37 mouse cellular contexts compared by ENCODE assay signal in the genomic region with DNA sequence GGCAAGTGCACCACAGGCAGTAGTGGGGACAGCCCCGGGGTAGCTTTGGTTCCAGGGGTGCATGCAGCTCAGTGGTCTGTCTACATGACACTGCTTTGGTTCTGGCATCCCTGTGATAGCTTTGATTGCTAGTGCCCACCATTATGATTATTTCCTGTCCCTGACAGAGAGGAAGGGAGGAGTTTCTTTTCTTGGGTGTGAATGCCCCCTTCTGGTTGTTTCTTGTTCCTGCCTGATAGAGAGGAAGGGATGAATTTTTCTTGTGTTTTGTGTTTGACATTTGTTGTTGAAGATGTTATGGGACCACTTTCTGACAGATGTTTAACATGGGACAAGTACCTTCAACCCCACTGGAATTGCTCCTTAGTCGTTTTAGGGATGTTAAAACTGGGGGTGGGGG. TPM values are rescaled to one million over a fixed set of nuclear protein-coding genes. Genes with fewer than 3 reads are reported as not detected.
A peak's percentile ranks its signal among the peaks of the same experiment; 100 is the strongest.
DNase-seq lines count a peak whose midpoint lies in the region; ATAC-seq and TF ChIP-seq lines count a peak whose summit lies in the region.
"Had no signal": no experiment of that assay in that cellular context is flagged by ENCODE, and none has a peak within 500 bp of the region (broad histone marks: within the 10 kb centered on the region; RNA-seq: fewer than 3 reads in every experiment).

No protein-coding gene starts in this region.

- WGBS in hindbrain, postnatal 0 days: 81% methylated on average over 2 of the region's 2 CpGs
- WGBS in hindbrain, embryonic 12.5 days: 77% methylated on average over 2 of the region's 2 CpGs
- 50% methylated on average over 2 of the region's 2 CpGs for WGBS in liver, embryonic 14.5 days (ENCODE audit: insufficient replicate concordance)
- WGBS in liver, embryonic 11.5 days: 68% methylated on average over 2 of the region's 2 CpGs
- 88% methylated on average over 2 of the region's 2 CpGs for WGBS in midbrain, embryonic 15.5 days

- DNase-seq in hindbrain, postnatal 0 days (ENCODE audit: low spot score): no peak
- no peak for DNase-seq in liver, embryonic 14.5 days (ENCODE audit: low read depth in 3 of 3, low spot score in 3 of 3)
- DNase-seq in liver, embryonic 11.5 days (ENCODE audit: low spot score): no peak
- peak; percentile 27 for DNase-seq in CH12.LX (ENCODE audit: extremely low read depth)
- peak; percentile 11 for DNase-seq in induced T-regulatory cell, adult 2 months (ENCODE audit: low read depth)
- no peak for DNase-seq in natural killer cell, adult 2 months (ENCODE audit: low spot score in 2 of 2)
- DNase-seq: adrenal gland, adult 8-10 months; cerebellum, adult 2 months; cerebellum, postnatal 14 days; gastrocnemius, postnatal 25 days; heart, adult 11 months; heart, postnatal 4 days; kidney, adult 8-10 months; kidney, postnatal 10 days; layer of hippocampus, adult 9-11 months; midbrain, embryonic 14.5 days; right cerebral cortex, postnatal 25 days; spleen, adult 18-20 months; thymus, adult 2 months; thymus, postnatal 36 days had no signal

- H3K4me3 ChIP-seq in hindbrain, postnatal 0 days (ENCODE audit: low read length): no peak overlapping the region
- H3K4me3 ChIP-seq in hindbrain, embryonic 12.5 days: no peak overlapping the region
- H3K4me3 ChIP-seq in liver, embryonic 14.5 days (ENCODE audit: insufficient read depth in 1 of 2, low read depth in 2 of 2, low read length in 2 of 2): no peak overlapping the region
- H3K4me3 ChIP-seq in liver, embryonic 11.5 days (ENCODE audit: low read depth, low read length): no peak overlapping the region
- peak overlapping the region in 1 of 3 experiments; percentile 18 for H3K4me3 ChIP-seq in CH12.LX (replicated peaks in 1 of 3; ENCODE audit: low read depth in 2 of 3, low read length in 2 of 3, poor library complexity in 1 of 3)
- H3K4me3 ChIP-seq in midbrain, embryonic 15.5 days: no peak overlapping the region
- H3K4me3 ChIP-seq: embryonic facial prominence, embryonic 10.5 days; embryonic facial prominence, embryonic 15.5 days; forebrain, embryonic 13.5 days; limb, embryonic 13.5 days had no signal

- dilution Hi-C loops in CH12.LX (cut with MboI; ENCODE audit: extremely low pct_ligation_motif_present, extremely low pct_unique_long_range_greater_than_20kb, low sequenced_read_pairs): no loop called here

- TF ChIP-seq CTCF in hindbrain, postnatal 0 days (IDR thresholded peaks at IDR 0.05; ENCODE audit: low read depth): 0 out of 2 replicates have a peak, but pooled peaks have one; percentile 8
- TF ChIP-seq CTCF in liver, embryonic 14.5 days (IDR thresholded peaks at IDR 0.05; ENCODE audit: low read depth): peak; percentile 7; the same call in 1 of the 2 replicates
- peak in 1 of 2 experiments; percentile 62; a peak in 3 of 4 replicates for TF ChIP-seq CTCF in CH12.LX (conservative IDR thresholded peaks at IDR 0.05 in 1 of 2, IDR thresholded peaks at IDR 0.05 in 1 of 2; ENCODE audit: low read depth in 2 of 2, low read length in 2 of 2)

- no peaks in the 10 kb centered on the region for H3K4me1 ChIP-seq in hindbrain, postnatal 0 days (ENCODE audit: insufficient read depth, low read length)
- H3K4me1 ChIP-seq in hindbrain, embryonic 12.5 days: no peaks in the 10 kb centered on the region
- no peaks in the 10 kb centered on the region for H3K4me1 ChIP-seq in liver, embryonic 14.5 days (replicated peaks; ENCODE audit: control insufficient read depth in 2 of 2, insufficient read depth in 2 of 2, low read length in 1 of 2)
- no peaks in the 10 kb centered on the region for H3K4me1 ChIP-seq in liver, embryonic 11.5 days (replicated peaks; ENCODE audit: control insufficient read depth, insufficient read depth, low read length)
- H3K4me1 ChIP-seq in CH12.LX (ENCODE audit: control insufficient read depth in 1 of 2, insufficient read depth in 2 of 2): peaks cover 0 to 4% of the 10 kb centered on the region in 2 experiments; a peak in 2 of 4 replicates
- no peaks in the 10 kb centered on the region for H3K4me1 ChIP-seq in midbrain, embryonic 15.5 days
- H3K4me1 ChIP-seq: embryonic facial prominence, embryonic 10.5 days; embryonic facial prominence, embryonic 15.5 days; forebrain, embryonic 13.5 days; limb, embryonic 13.5 days had no signal

- H3K79me2 ChIP-seq in CH12.LX (replicated peaks; ENCODE audit: control insufficient read depth, extremely low read depth, insufficient read depth, poor library complexity, severe bottlenecking): no peaks in the 10 kb centered on the region

- ATAC-seq in hindbrain, postnatal 0 days: no peak
- no peak for ATAC-seq in hindbrain, embryonic 12.5 days (ENCODE audit: low FRiP score)
- no peak for ATAC-seq in liver, embryonic 14.5 days (ENCODE audit: insufficient read depth)
- ATAC-seq in liver, embryonic 11.5 days (replicated peaks; ENCODE audit: low FRiP score): no peak
- no peak for ATAC-seq in midbrain, embryonic 15.5 days (replicated peaks)
- ATAC-seq: forebrain, embryonic 13.5 days; lung, postnatal 0 days had no signal

- no peaks in the 10 kb centered on the region for H3K36me3 ChIP-seq in hindbrain, postnatal 0 days (ENCODE audit: insufficient read depth, low read length)
- H3K36me3 ChIP-seq in hindbrain, embryonic 12.5 days: no peaks in the 10 kb centered on the region
- no peaks in the 10 kb centered on the region for H3K36me3 ChIP-seq in liver, embryonic 14.5 days (replicated peaks; ENCODE audit: control insufficient read depth, insufficient read depth, low read depth)
- H3K36me3 ChIP-seq in liver, embryonic 11.5 days (ENCODE audit: control insufficient read depth, insufficient read depth, low read length): no peaks in the 10 kb centered on the region
- no peaks in the 10 kb centered on the region for H3K36me3 ChIP-seq in CH12.LX (replicated peaks in 1 of 2; ENCODE audit: control insufficient read depth in 1 of 2, insufficient read depth in 1 of 2, low read length in 1 of 2)
- no peaks in the 10 kb centered on the region for H3K36me3 ChIP-seq in midbrain, embryonic 15.5 days (replicated peaks)
- H3K36me3 ChIP-seq: embryonic facial prominence, embryonic 10.5 days; embryonic facial prominence, embryonic 15.5 days; limb, embryonic 13.5 days had no signal

- H3K27ac ChIP-seq in hindbrain, postnatal 0 days: no peak overlapping the region
- no peak overlapping the region for H3K27ac ChIP-seq in hindbrain, embryonic 12.5 days
- H3K27ac ChIP-seq in liver, embryonic 14.5 days: no peak overlapping the region
- H3K27ac ChIP-seq in liver, embryonic 11.5 days (ENCODE audit: low read depth, low read length): no peak overlapping the region
- H3K27ac ChIP-seq in CH12.LX (ENCODE audit: insufficient read depth, low read depth): no peak overlapping the region
- no peak overlapping the region for H3K27ac ChIP-seq in midbrain, embryonic 15.5 days
- H3K27ac ChIP-seq: embryonic facial prominence, embryonic 10.5 days; embryonic facial prominence, embryonic 15.5 days; forebrain, embryonic 13.5 days; hindbrain, embryonic 14.5 days; limb, embryonic 13.5 days; macrophage had no signal

- no peaks in the 10 kb centered on the region for H3K27me3 ChIP-seq in hindbrain, postnatal 0 days (ENCODE audit: insufficient read depth, low read length)
- no peaks in the 10 kb centered on the region for H3K27me3 ChIP-seq in hindbrain, embryonic 12.5 days
- no peaks in the 10 kb centered on the region for H3K27me3 ChIP-seq in liver, embryonic 14.5 days (ENCODE audit: control insufficient read depth, insufficient read depth, low read length)
- no peaks in the 10 kb centered on the region for H3K27me3 ChIP-seq in liver, embryonic 11.5 days (replicated peaks; ENCODE audit: control insufficient read depth, insufficient read depth, low read length)
- H3K27me3 ChIP-seq in CH12.LX (replicated peaks): no peaks in the 10 kb centered on the region
- no peaks in the 10 kb centered on the region for H3K27me3 ChIP-seq in midbrain, embryonic 15.5 days (replicated peaks)
- H3K27me3 ChIP-seq: embryonic facial prominence, embryonic 15.5 days; forebrain, embryonic 13.5 days; limb, embryonic 13.5 days had no signal

- TF ChIP-seq RAD21 in CH12.LX (IDR thresholded peaks at IDR 0.05; ENCODE audit: low read depth, low read length): peak; percentile 52

- H3K4me2 ChIP-seq in hindbrain, postnatal 0 days (ENCODE audit: low read depth, low read length): no peak overlapping the region
- no peak overlapping the region for H3K4me2 ChIP-seq in hindbrain, embryonic 12.5 days (replicated peaks)
- H3K4me2 ChIP-seq in liver, embryonic 14.5 days (ENCODE audit: low read depth): no peak overlapping the region
- no peak overlapping the region for H3K4me2 ChIP-seq in liver, embryonic 11.5 days
- peak overlapping the region; percentile 15; the same call in 1 of the 2 replicates for H3K4me2 ChIP-seq in CH12.LX (ENCODE audit: insufficient read depth, low read depth, poor library complexity, severe bottlenecking)
- no peak overlapping the region for H3K4me2 ChIP-seq in midbrain, embryonic 15.5 days
- H3K4me2 ChIP-seq: embryonic facial prominence, embryonic 15.5 days; forebrain, embryonic 13.5 days; heart, embryonic 11.5 days; hindbrain, embryonic 14.5 days; limb, embryonic 13.5 days had no signal

- no peak overlapping the region for H3K9ac ChIP-seq in hindbrain, postnatal 0 days (replicated peaks; ENCODE audit: low read length)
- no peak overlapping the region for H3K9ac ChIP-seq in hindbrain, embryonic 12.5 days
- H3K9ac ChIP-seq in liver, embryonic 14.5 days (replicated peaks): no peak overlapping the region
- H3K9ac ChIP-seq in liver, embryonic 11.5 days (ENCODE audit: low read depth, low read length): no peak overlapping the region
- H3K9ac ChIP-seq in CH12.LX (ENCODE audit: insufficient read depth, low read depth): no peak overlapping the region
- no peak overlapping the region for H3K9ac ChIP-seq in midbrain, embryonic 15.5 days
- H3K9ac ChIP-seq: embryonic facial prominence, embryonic 15.5 days; forebrain, embryonic 13.5 days; hindbrain, embryonic 14.5 days; limb, embryonic 13.5 days had no signal

- TF ChIP-seq POLR2A in CH12.LX (IDR thresholded peaks at IDR 0.05; ENCODE audit: low read depth, low read length): no peak

- no peaks in the 10 kb centered on the region for H3K9me3 ChIP-seq in hindbrain, postnatal 0 days (ENCODE audit: low read length)
- no peaks in the 10 kb centered on the region for H3K9me3 ChIP-seq in hindbrain, embryonic 12.5 days (replicated peaks)
- H3K9me3 ChIP-seq in liver, embryonic 14.5 days (ENCODE audit: control insufficient read depth, low read length): no peaks in the 10 kb centered on the region
- no peaks in the 10 kb centered on the region for H3K9me3 ChIP-seq in liver, embryonic 11.5 days (ENCODE audit: control insufficient read depth, low read length)
- no peaks in the 10 kb centered on the region for H3K9me3 ChIP-seq in CH12.LX (replicated peaks; ENCODE audit: low read length)
- H3K9me3 ChIP-seq in midbrain, embryonic 15.5 days: no peaks in the 10 kb centered on the region
- H3K9me3 ChIP-seq: embryonic facial prominence, embryonic 10.5 days; embryonic facial prominence, embryonic 15.5 days; forebrain, embryonic 13.5 days; limb, embryonic 13.5 days had no signal

- in situ Hi-C loops in CH12.LX (cut with MboI; ENCODE audit: low pct_ligation_motif_present, low pct_unique_long_range_greater_than_20kb, low sequenced_read_pairs): no loop called here

- TF ChIP-seq EP300 in liver, embryonic 14.5 days (IDR thresholded peaks at IDR 0.05; ENCODE audit: low read depth): no peak
- TF ChIP-seq EP300 in CH12.LX (IDR thresholded peaks at IDR 0.05; ENCODE audit: low read length): no peak

RNA-seq across cellular contexts. Expression of a gene that starts 18.5 kb away (rescaled TPM):
- not detected in 2 replicates for total RNA-seq in hindbrain, postnatal 0 days (2014; rRNA removed)
- polyA plus RNA-seq in hindbrain, postnatal 0 days (2015; fragmentation: Nextera tagmentation; extraction: Ambion mirVana): not detected in 2 replicates
- not detected in 2 replicates for polyA plus RNA-seq in hindbrain, embryonic 12.5 days (2016; fragmentation: Nextera tagmentation; extraction: Ambion mirVana)
- polyA plus RNA-seq in liver, embryonic 14.5 days (2012; rRNA removed): not detected in 2 replicates
- polyA plus RNA-seq in liver, embryonic 14.5 days (2014; fragmentation: Nextera tagmentation; extraction: Ambion mirVana): not detected in 2 replicates
- not detected in 2 replicates for polyA plus RNA-seq in liver, embryonic 11.5 days (2014; fragmentation: Nextera tagmentation; extraction: Ambion mirVana)
- total RNA-seq in CH12.LX (2012; rRNA removed) (not detected in 2 replicates), CH12.LX (2014; rRNA removed) (not detected in 2 replicates)
- polyA plus RNA-seq in CH12.LX (2012; ENCODE audit: insufficient read length, low read depth): not detected in 2 replicates
- not detected in 2 replicates for polyA plus RNA-seq in midbrain, embryonic 15.5 days (2015; fragmentation: Nextera tagmentation; extraction: Ambion mirVana)
- total RNA-seq: heart, postnatal 4 days; left cerebral cortex, postnatal 36 days; neutrophil, adult 5-6 weeks had no signal
- polyA plus RNA-seq: C2C12; cerebellum, adult 2 months; cortical plate, adult 2 months; embryonic facial prominence, embryonic 10.5 days; heart, embryonic 11.5 days; hindbrain, embryonic 14.5 days; intestine, embryonic 14.5 days; large intestine, adult 2 months; limb, embryonic 13.5 days; macrophage; midbrain, embryonic 14.5 days; neural tube, embryonic 11.5 days; thymus, adult 2 months had no signal

Comparison
In these comparisons a context has a peak if more than half of its experiments do, and no peak if none do; other contexts are left out.
1. DNase-seq: peak in CH12.LX (single experiment) and induced T-regulatory cell, adult 2 months (single experiment); none in hindbrain, postnatal 0 days (single experiment), liver, embryonic 14.5 days (0 of 3), liver, embryonic 11.5 days (single experiment) and natural killer cell, adult 2 months (0 of 2).